Mouse (Mus musculus): ENCODE measurements around the gene Batf3. TPM values are rescaled to one million over a fixed set of nuclear protein-coding genes. Genes with fewer than 3 reads are reported as not detected.

The Batf3 gene
- 0.78 TPM for polyA plus RNA-seq (2014; fragmentation: Illumina TruSeq; extraction: RNeasy Lipid Tissue Mini Kit (QIAGEN cat#74804); ENCODE audit: low replicate concordance)

DNA sequence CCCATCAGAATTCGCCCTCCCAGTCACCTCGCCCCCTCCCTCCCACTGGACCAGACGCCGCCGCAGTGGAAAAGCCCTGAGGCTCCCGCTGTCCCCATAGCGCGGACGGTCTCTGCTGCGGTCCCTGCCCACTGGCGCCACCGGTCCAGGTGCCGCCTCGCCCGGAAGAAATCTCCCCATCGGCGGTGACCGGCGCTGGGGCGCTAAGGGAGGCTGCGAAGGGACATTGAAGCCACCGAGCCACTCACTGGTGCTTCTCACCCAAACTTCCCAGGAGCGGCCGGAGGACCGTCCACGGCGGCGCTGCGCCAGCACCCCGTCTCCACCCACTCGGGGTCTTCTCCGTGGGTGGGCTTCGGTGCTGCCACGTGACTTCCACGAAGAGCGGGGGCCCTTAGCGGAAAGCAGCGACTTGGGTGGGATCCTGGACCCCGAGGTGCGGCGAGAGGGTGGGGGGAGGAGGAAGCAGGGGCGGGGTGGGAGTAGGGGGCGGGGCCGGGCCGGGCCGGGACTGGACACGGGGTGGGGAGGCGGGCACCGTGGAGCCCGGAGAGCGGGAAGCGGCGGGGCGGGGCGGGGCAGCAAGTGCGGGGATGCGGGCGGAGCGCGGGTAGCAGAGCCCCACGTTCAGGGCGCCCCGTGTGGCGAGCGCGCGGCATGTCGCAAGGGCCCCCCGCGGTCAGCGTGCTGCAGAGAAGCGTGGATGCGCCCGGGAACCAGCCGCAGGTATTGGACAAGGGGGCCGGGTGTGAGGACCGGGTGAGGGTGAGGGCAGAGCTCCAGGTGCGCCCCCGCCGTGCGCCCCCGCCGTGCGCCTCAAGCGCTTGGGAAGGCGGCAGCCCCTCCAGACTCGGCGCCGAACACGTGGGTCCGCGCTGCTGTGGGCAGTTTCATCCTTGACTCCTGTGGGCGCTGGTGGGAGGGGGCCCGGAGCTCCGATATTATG is at the start of gene Batf3:
Batf3 (plus strand) TSS at position 46 of the 946 bp plus-strand sequence.

DNA sequence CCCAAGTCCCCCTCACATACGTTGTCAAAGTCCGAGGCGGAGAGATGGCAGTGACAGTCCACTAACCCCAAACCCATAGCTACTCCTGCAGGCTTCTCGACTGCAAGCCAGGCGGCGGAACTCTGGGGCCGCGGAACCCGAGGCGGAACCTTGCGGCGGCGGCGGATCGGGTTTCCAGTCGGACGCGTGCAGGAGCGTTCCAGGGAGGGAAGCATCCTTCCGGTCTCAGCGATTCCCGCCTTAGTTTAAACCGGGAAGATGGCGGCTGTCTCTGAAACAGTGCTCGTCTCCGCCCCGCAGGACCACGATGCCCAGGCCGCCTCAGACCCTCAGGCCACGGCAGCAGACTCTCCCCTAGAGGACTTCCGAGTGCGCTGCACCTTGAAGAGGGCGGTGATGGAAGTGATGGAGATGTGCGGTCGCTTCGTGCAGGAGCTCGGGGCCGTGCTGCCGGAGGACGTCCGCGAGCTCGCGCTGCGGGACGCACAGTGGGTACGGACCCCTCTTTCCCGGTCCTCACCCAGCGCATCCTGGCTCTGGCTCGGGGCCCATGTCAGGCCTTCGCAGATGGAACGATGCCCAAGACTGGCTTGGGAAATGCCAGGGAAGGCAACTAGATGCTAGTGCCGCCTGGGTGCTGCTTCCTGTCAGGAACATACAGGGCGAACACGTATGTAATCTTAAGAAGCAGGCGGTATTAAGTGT is 34.7 kb upstream of the Batf3 start, which contains the start of the genes Tatdn3 and Nsl1:
Tatdn3 (minus strand) TSS at position 152 of the 705 bp plus-strand sequence.
Nsl1 (plus strand) TSS at position 232 of the 705 bp plus-strand sequence.

Other genes with a start within 250 kb of the Batf3 start
- 5.0 TPM for gene Rps6kc1, start 186.1 kb upstream of the Batf3 start, polyA plus RNA-seq (2014; fragmentation: Illumina TruSeq; extraction: RNeasy Lipid Tissue Mini Kit (QIAGEN cat#74804); ENCODE audit: low replicate concordance)
- gene Angel2, start 172.7 kb upstream of the Batf3 start, polyA plus RNA-seq (2014; fragmentation: Illumina TruSeq; extraction: RNeasy Lipid Tissue Mini Kit (QIAGEN cat#74804); ENCODE audit: low replicate concordance) = 73.9 TPM
- 0.37 TPM for gene Vash2, start 118.6 kb upstream of the Batf3 start, polyA plus RNA-seq (2014; fragmentation: Illumina TruSeq; extraction: RNeasy Lipid Tissue Mini Kit (QIAGEN cat#74804); ENCODE audit: low replicate concordance)
- gene Flvcr1, start 71.7 kb upstream of the Batf3 start, polyA plus RNA-seq (2014; fragmentation: Illumina TruSeq; extraction: RNeasy Lipid Tissue Mini Kit (QIAGEN cat#74804); ENCODE audit: low replicate concordance) = 319 TPM
- gene Spata45, start 61.2 kb upstream of the Batf3 start, polyA plus RNA-seq (2014; fragmentation: Illumina TruSeq; extraction: RNeasy Lipid Tissue Mini Kit (QIAGEN cat#74804); ENCODE audit: low replicate concordance) = not detected
- gene Tatdn3, start 34.9 kb upstream of the Batf3 start, polyA plus RNA-seq (2014; fragmentation: Illumina TruSeq; extraction: RNeasy Lipid Tissue Mini Kit (QIAGEN cat#74804); ENCODE audit: low replicate concordance) = 15.5 TPM
- gene Nsl1, start 34.8 kb upstream of the Batf3 start, polyA plus RNA-seq (2014; fragmentation: Illumina TruSeq; extraction: RNeasy Lipid Tissue Mini Kit (QIAGEN cat#74804); ENCODE audit: low replicate concordance) = 0.74 TPM
- not detected for gene Fam71a, start 67.0 kb downstream of the Batf3 start, polyA plus RNA-seq (2014; fragmentation: Illumina TruSeq; extraction: RNeasy Lipid Tissue Mini Kit (QIAGEN cat#74804); ENCODE audit: low replicate concordance)
- gene Atf3, start 120.2 kb downstream of the Batf3 start, polyA plus RNA-seq (2014; fragmentation: Illumina TruSeq; extraction: RNeasy Lipid Tissue Mini Kit (QIAGEN cat#74804); ENCODE audit: low replicate concordance) = 5.0 TPM
- not detected for gene Nenf, start 220.3 kb downstream of the Batf3 start, polyA plus RNA-seq (2014; fragmentation: Illumina TruSeq; extraction: RNeasy Lipid Tissue Mini Kit (QIAGEN cat#74804); ENCODE audit: low replicate concordance)
- gene Tmem206, start 228.1 kb downstream of the Batf3 start, polyA plus RNA-seq (2014; fragmentation: Illumina TruSeq; extraction: RNeasy Lipid Tissue Mini Kit (QIAGEN cat#74804); ENCODE audit: low replicate concordance) = 4.2 TPM